Mouse (Mus musculus): ENCODE results near the gene Mpped1.

DNA sequence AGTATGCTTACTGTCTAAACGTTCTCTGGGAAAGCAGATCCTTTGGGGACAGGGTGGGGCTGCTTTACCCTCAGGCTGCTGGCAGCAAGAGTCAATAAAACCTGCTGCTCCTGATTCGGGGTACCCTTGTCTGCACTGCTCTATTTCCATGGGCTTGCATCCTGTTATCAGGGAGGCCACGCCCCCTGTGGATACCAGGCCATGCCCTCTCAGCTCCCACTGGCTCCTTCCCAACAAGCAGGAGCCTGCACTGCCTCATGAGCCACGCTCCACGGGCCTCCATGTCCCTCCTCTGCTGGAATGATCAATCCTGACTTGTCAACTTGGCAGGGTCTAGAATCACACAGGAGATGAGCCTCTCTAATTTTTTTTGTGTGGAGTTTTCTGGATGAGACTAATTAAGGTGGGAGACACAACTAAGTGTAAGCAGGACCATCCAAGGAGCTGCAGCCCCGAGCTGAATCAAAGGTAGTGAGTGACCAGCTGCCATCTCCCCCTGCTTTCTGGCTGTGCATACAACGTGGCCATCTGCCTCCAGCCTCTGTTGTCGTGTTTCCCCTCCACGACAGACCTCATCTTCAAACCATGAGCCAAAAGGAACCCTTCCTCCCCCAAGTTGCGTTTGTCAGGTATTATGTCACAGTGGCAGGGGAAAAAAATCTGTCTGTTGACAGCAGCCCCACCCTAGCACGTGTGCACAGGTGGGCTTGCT lies 98.0 kb downstream of the Mpped1 start:
- TF ChIP-seq ZC3H11A (IDR thresholded peaks at IDR 0.05; ENCODE audit: borderline replicate concordance, low read depth, low read length) (no peak), CHD2 (IDR thresholded peaks at IDR 0.05; ENCODE audit: low read depth, low read length) (no peak), HCFC1 (IDR thresholded peaks at IDR 0.05; ENCODE audit: borderline replicate concordance, insufficient read depth, low read length) (no peak), ZNF384 (IDR thresholded peaks at IDR 0.05; ENCODE audit: low read depth, low read length) (no peak)
